Mouse (Mus musculus) lung, embryonic 16.5 days (tissue): ENCODE measurements at regions not wholly inside any gene's neighbourhood (a gene's known extent, or its start where the extent isn't known, plus 50 kb on each side); places are given as distances from the start of the nearest gene placed in this dataset.
A peak's percentile ranks its signal among the peaks of the same experiment; 100 is the strongest.
"Not testable (repeated sequence)": the region's sequence is repeated elsewhere in the genome, so short reads cannot be mapped to it uniquely, and the experiment has no call there.

Experiments used
- ATAC-seq: fragments of 200-750 bp; cut with Nextera tagmentation; 2 replicates; pipeline ENCODE4 v1.8.0; 2017; ENCODE audit warnings: low read depth, mild to moderate bottlenecking, moderate library complexity
- H3K27ac ChIP-seq: fragments of 300-500 bp; sonication (generic); 2 replicates; pipeline ENCODE4 v1.5.1; 2014; ENCODE audit warnings: mild to moderate bottlenecking, control low read depth, low read length
- H3K27me3 ChIP-seq: fragments of 300-500 bp; sonication (generic); 2 replicates; pipeline ENCODE4 v1.6.1; 2014; ENCODE audit warnings: low read depth, low read length, mixed read lengths; ENCODE audit not compliant: control insufficient read depth, insufficient read depth
- H3K36me3 ChIP-seq: fragments of 300-500 bp; sonication (generic); 2 replicates; pipeline ENCODE4 v1.6.1; 2014; ENCODE audit warnings: low read length; ENCODE audit not compliant: control insufficient read depth, insufficient read depth
- H3K4me1 ChIP-seq: fragments of 300-500 bp; sonication (generic); replicated peaks from 2 replicates; pipeline ENCODE4 v1.6.1; 2014; ENCODE audit warnings: low read length, mixed read lengths; ENCODE audit not compliant: control insufficient read depth, insufficient read depth
- H3K4me2 ChIP-seq: fragments of 300-500 bp; sonication (generic); 2 replicates; pipeline ENCODE4 v1.6.1; 2014; ENCODE audit warnings: low read depth, low read length, control low read depth
- H3K4me3 ChIP-seq: fragments of 300-500 bp; sonication (generic); 2 replicates; pipeline ENCODE4 v1.5.1; 2014; ENCODE audit warnings: mild to moderate bottlenecking, low read length, control low read depth
- H3K9ac ChIP-seq: fragments of 300-500 bp; sonication (generic); 2 replicates; pipeline ENCODE4 v1.6.1; 2014; ENCODE audit warnings: low read length, control low read depth
- H3K9me3 ChIP-seq: fragments of 300-500 bp; sonication (generic); 2 replicates; pipeline ENCODE4 v1.6.1; 2016; ENCODE audit warnings: low read length; ENCODE audit not compliant: control insufficient read depth
- WGBS: fragments of 180-500 bp; shearing (Covaris S2); extraction: QIAGEN DNeasy Blood & Tissue Kit; methylation state at CpG from one replicate; pipeline ENCODE4 v1.1.7; 2014; 5-methylcytosine and 5-hydroxymethylcytosine counted together

DNA sequence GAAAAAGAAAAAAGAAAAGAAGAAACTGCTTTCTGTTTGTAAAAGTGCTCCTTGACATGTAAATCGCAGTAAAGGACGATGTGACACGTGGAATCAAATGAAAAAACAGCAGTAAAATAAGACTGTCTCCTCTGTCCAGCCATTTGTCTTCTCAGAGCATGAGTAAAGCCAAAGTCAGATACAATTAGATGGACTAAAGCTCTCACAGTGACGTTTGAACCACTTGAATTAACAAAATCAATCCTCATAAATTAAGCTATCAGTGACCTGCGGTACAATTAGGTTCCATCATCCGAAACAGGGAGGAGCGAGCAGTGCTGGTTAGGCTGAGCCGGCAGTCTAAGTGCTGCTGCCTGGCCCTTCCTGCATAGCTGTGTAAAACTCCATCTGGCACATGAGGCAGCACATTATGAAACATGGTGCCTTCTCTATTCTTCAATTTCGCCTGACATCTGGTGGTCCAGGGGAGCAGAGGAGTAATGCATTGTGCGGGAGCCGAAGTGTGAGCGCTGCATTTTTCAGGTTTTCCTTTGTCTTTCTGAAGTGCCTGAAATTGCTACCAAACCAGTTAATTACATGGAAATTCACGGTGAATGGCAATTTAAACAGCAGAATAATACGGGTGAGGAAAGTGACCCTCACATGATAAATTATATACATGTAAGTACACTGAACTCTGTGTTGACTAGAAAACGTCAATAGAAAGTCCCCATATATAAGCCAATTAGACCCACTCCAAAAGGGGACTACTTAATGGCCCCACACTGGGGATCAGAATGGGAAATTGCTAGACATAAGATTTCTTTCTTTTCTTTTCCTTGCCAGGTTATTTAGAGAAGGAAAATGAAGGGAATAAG, 118.1 kb downstream of the Mmrn1 start:
- ATAC-seq, result no peak
- H3K9ac ChIP-seq, result no peak overlapping the region
- H3K36me3 ChIP-seq, result no peaks in the 10 kb centered on the region
- H3K4me3 ChIP-seq, result no peak overlapping the region
- no peak overlapping the region for H3K4me2 ChIP-seq
- no peaks in the 10 kb centered on the region for H3K9me3 ChIP-seq
- no peaks in the 10 kb centered on the region for H3K27me3 ChIP-seq
- H3K27ac ChIP-seq, result no peak overlapping the region
- no peaks in the 10 kb centered on the region for H3K4me1 ChIP-seq
- 60% methylated on average over 15 of the region's 15 CpGs for WGBS

DNA sequence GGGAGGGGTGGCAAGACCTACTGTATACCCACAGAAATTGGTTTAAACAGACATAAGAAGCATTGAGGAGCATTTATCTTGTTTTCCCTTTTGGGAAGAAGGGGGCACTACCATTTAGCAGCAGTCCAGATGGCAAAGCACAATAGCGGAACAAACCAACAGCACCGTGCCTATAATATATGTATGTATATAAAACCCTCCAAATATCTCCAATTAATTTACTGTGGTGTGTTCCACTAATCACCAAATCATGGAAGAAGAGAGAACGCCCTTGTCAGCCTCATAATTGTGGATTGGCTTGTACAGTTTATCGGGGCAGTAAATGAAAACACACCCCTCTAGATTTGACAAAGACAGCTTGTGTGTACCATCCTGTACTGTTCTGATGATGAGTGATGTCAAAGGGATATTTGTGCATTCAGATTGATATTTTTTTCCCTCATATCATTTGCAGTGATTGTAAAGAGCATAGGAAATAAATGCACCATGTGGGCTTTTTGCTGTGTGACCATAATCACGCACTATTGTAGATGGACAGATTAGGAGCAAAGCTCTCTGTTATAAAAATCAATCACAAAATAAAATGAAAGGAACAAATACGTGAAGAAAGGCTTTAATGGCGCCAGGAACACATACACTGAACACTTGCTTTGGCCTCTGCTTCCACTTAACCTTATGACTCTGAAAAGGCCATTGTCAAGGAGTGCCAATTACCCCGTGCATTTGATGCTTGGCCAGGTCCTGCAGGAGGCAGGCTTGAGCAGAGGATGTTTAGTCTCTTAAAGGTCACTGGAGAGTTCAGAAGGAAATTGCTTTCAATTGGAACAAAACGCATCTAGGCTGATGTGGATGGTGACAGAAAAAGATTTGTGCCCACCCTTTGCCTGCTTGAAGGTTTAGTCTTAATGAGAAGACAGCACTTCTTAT, 119.0 kb downstream of the Mmrn1 start:
- no peak for ATAC-seq
- 71% methylated on average over 9 of the region's 9 CpGs for WGBS
- Histone ChIP-seq H3K9me3 (no peaks in the 10 kb centered on the region), H3K27ac (no peak overlapping the region), H3K27me3 (no peaks in the 10 kb centered on the region), H3K4me1 (no peaks in the 10 kb centered on the region), H3K36me3 (no peaks in the 10 kb centered on the region), H3K9ac (no peak overlapping the region), H3K4me2 (no peak overlapping the region), H3K4me3 (no peak overlapping the region)

DNA sequence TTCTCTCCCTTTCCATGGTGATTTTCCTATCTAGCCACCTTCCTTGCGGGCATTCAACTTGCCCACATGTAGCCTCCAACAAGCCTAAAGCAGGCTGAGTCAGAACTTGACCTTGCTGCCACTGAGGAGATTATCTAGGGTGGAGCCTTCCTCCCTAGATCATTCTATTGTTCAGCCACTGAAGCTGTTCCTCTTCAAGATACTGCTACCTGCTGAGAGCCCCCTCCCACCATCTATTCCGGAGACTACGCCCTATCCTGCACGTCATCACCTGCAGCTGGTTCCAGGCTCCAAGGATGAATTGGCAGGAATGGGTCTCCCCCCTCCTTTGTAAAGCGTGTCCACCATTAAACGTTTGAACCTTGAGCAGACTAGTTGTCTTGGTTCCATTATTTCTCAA, 122.9 kb downstream of the Mmrn1 start:
- H3K4me1 ChIP-seq, H3K27ac ChIP-seq, H3K9ac ChIP-seq, H3K9me3 ChIP-seq, H3K4me2 ChIP-seq, H3K36me3 ChIP-seq, H3K27me3 ChIP-seq, ATAC-seq, H3K4me3 ChIP-seq: not testable (repeated sequence)
- WGBS, result 82% methylated on average over 6 of the region's 6 CpGs

DNA sequence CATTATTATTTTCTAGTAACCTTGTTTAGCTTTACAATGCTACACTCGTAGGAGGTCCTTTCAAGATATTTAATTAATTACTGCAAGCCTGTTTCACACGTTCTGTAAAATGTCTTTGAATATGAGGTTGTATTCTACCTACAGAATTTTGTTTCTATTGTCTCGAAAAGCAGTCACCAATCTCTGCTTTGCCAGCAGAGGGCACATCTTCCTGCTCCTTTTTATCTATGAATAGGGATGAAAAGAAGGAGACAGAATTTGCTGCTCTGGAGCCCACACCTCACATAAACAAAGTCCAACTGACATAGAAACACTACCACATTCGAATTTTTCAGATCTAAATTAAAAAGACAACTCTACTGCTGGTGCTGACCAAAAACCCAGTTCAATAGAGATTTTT, 117.0 kb upstream of the Ccser1 start:
- Histone ChIP-seq H3K4me3 (no peak overlapping the region), H3K36me3 (no peaks in the 10 kb centered on the region)
- WGBS, result 22% methylated on average over 4 of the region's 4 CpGs

DNA sequence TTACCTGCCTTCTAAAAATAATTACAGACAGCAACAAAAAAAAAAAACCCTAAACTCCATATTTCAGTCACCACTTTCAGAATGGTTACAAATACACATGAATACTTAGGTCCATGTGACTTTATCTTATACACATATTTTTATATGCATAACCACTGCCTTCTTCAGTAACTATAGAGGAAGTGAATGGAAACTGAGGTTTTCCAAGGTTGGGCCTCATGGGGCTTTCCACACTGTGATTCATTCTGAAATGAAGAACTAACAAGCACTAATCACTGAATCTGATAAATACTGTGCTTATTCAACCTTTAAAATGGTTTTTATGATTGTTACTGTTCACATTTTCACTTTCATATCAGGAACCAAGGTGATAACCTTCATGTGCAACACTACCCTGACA, 114.4 kb upstream of the Ccser1 start:
- 0 out of 2 replicates have a peak, but pooled peaks cover 4% of the 10 kb centered on the region for H3K4me1 ChIP-seq
- no peak overlapping the region for H3K27ac ChIP-seq
- no peak overlapping the region for H3K9ac ChIP-seq
- no peak overlapping the region for H3K4me2 ChIP-seq
- H3K36me3 ChIP-seq, result no peaks in the 10 kb centered on the region
- no peak overlapping the region for H3K4me3 ChIP-seq
- H3K27me3 ChIP-seq, result no peaks in the 10 kb centered on the region
- no peaks in the 10 kb centered on the region for H3K9me3 ChIP-seq
- ATAC-seq, result no peak

More for the DNA sequence above, 117.0 kb upstream of the Ccser1 start:
- H3K27ac ChIP-seq, result no peak overlapping the region
- H3K4me2 ChIP-seq, result no peak overlapping the region
- no peak for ATAC-seq
- no peak overlapping the region for H3K9ac ChIP-seq
- H3K27me3 ChIP-seq, result no peaks in the 10 kb centered on the region
- no peaks in the 10 kb centered on the region for H3K9me3 ChIP-seq
- 0 out of 2 replicates have a peak, but pooled peaks cover 2% of the 10 kb centered on the region for H3K4me1 ChIP-seq

DNA sequence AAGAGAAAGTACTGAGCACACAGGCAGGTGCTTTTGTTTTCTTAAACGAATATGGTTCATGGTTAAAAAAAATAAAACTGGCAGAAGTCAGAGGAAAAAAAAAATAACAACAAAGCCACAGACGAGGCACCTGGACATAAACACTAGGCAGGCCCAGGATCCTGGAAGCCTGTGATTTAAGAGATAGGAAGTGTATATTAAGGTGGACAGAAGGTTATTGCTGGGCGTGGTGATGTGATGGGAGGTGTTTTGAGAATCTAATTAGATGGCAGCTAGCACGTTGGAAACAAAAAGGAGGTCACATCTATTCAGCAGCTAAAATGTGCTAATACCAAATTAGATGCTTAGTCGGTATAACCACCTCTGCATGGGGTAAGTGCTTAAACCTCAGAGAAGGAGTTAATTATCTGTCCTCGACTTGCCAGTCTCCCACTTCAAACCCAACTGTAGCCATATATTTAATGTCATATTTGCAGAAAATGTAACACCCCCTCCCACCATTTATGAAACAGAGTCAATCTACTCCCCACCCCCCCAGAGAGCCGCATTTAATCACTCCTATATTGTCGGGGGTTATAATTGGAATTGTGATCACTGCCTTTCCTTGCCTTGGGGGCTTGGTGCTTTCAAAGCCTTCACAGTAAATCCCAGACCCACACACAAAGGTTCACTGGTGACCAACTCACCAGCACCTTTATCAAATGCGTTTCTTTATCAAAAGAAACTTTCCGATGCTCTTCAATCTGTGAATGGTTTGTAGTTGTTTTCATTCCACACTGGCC, 113.4 kb upstream of the Ccser1 start:
- H3K27me3 ChIP-seq, result no peaks in the 10 kb centered on the region
- no peak overlapping the region for H3K9ac ChIP-seq
- 60% methylated on average over 10 of the region's 10 CpGs for WGBS
- no peak overlapping the region for H3K4me3 ChIP-seq
- H3K4me2 ChIP-seq, result no peak overlapping the region
- no peak overlapping the region for H3K27ac ChIP-seq
- H3K36me3 ChIP-seq, result no peaks in the 10 kb centered on the region
- no peak for ATAC-seq
- 0 out of 2 replicates have a peak, but pooled peaks cover 4% of the 10 kb centered on the region for H3K4me1 ChIP-seq
- no peaks in the 10 kb centered on the region for H3K9me3 ChIP-seq

DNA sequence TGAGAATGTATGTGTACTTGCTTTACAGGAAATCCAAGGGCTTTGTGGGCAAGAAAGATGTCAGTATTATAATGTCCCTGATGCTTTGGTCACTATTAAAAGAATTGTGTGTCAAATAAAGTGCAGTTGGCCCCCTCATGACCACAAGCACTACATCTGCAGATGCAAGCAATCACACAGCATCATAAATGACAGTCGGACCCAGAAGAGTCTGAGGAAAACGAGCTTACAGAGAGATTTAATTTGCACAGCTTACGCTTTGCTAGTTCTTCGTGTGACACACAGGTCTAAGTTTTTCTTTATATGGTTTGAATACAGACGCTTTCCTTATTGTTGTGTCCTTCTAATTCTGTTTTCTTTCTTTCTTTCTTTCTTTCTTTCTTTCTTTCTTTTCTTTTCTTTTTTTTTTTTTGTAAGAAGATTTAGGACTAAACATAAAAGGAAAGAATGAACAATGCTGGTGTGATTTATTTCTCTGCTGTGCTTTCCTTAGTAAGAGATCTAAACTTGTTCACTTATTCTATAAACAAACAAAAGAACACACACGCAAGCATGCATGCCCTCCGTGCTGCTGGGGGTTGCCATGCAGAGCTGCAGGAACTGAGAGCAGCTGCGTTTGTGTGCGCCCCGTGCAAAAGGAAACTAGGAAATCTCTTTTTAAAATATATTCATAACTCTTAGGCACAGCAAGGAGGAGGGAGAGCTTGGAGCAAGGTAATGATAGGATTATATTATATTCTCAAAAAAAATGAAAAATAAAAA, 112.6 kb upstream of the Ccser1 start:
- 38% methylated on average over 10 of the region's 10 CpGs for WGBS
- Histone ChIP-seq H3K27me3 (no peaks in the 10 kb centered on the region), H3K4me3 (no peak overlapping the region), H3K27ac (no peak overlapping the region; the same call in 1 of the 2 replicates), H3K9ac (no peak overlapping the region), H3K4me2 (peak overlapping the region; percentile 43), H3K4me1 (0 out of 2 replicates have a peak, but pooled peaks cover 4% of the 10 kb centered on the region), H3K36me3 (no peaks in the 10 kb centered on the region), H3K9me3 (no peaks in the 10 kb centered on the region)
- ATAC-seq, result 0 out of 2 replicates have a peak, but pooled peaks have one; percentile 34

DNA sequence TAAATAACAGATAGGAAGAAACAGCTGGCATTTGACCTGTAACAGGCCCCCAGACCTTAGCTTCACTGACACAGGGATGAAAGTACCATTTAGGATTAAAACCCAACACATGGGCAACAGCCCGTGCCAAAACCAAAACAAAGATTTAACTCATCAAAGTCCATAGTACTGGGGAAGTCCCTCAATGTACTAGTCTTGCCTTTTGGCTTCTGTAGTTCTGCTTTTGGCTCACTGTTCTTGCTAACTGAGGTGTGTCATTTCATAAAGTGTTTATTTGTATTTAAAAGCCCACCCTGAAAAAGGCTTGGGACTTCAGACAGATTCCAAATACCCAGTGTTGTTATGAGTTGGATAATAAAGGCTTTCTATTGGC, 112.0 kb upstream of the Ccser1 start:
- Histone ChIP-seq H3K9ac (no peak overlapping the region), H3K36me3 (no peaks in the 10 kb centered on the region), H3K4me1 (0 out of 2 replicates have a peak, but pooled peaks cover 4% of the 10 kb centered on the region), H3K4me3 (no peak overlapping the region), H3K9me3 (no peaks in the 10 kb centered on the region), H3K27ac (no peak overlapping the region; the same call in 1 of the 2 replicates), H3K4me2 (peak overlapping the region; percentile 43), H3K27me3 (no peaks in the 10 kb centered on the region)
- no peak for ATAC-seq
- WGBS, result 36% methylated on average over 1 of the region's 1 CpGs
